Mouse (Mus musculus) small intestine, adult 2 months (tissue): Measurements from ENCODE around the gene 2300002M23Rik. TPM values are rescaled to one million over a fixed set of nuclear protein-coding genes. Genes with fewer than 3 reads are reported as not detected.
A peak's percentile ranks its signal among the peaks of the same experiment; 100 is the strongest.

Experiments
- H3K27ac ChIP-seq: fragments of 200-500 bp; 2 replicates; pipeline ENCODE4 v1.5.1; 2012; ENCODE audit warnings: low read depth, low read length, control low read depth, inconsistent platforms; ENCODE audit not compliant: insufficient read depth
- H3K27me3 ChIP-seq: fragments of 200-500 bp; 2 replicates; pipeline ENCODE4 v1.6.1; 2012; ENCODE audit warnings: mild to moderate bottlenecking, moderate library complexity, low read length, inconsistent platforms; ENCODE audit not compliant: control insufficient read depth, insufficient read depth
- H3K36me3 ChIP-seq: fragments of 200-500 bp; 2 replicates; pipeline ENCODE4 v1.6.1; 2012; ENCODE audit warnings: mild to moderate bottlenecking, low read length, control low read depth, inconsistent platforms; ENCODE audit not compliant: control insufficient read depth, insufficient read depth
- H3K4me1 ChIP-seq: fragments of 200-500 bp; 2 replicates; pipeline ENCODE4 v1.6.1; 2012; ENCODE audit warnings: low read length, inconsistent platforms, mixed read lengths; ENCODE audit not compliant: control insufficient read depth, insufficient read depth, insufficient read length
- H3K4me3 ChIP-seq: fragments of 200-500 bp; 2 replicates; pipeline ENCODE4 v1.5.1; 2012; ENCODE audit warnings: low read depth, mild to moderate bottlenecking, control low read depth, inconsistent platforms, low read length, moderate library complexity
- CTCF ChIP-seq: fragments of 200-500 bp; IDR thresholded peaks from 2 replicates; pipeline ENCODE4 v1.5.1; 2012; ENCODE audit warnings: low read depth, mild to moderate bottlenecking, control low read depth, inconsistent platforms, low read length, moderate library complexity, mixed read lengths; ENCODE audit not compliant: insufficient replicate concordance, insufficient read length; ENCODE audit errors: extremely low read depth
- POLR2A ChIP-seq: fragments of 200-500 bp; IDR thresholded peaks from 2 replicates; pipeline ENCODE4 v1.6.1; 2012; ENCODE audit warnings: low read depth, mild to moderate bottlenecking, control low read depth, inconsistent platforms, low read length, moderate library complexity
- WGBS: fragments of 180-500 bp; shearing (Covaris S2); methylation state at CpG from one replicate; pipeline ENCODE4 v1.1.7; 2018; 5-methylcytosine and 5-hydroxymethylcytosine counted together
- polyA plus RNA-seq: library from polyadenylated mRNA; depleted of rRNA; stranded (reverse); fragments of >200 nt; gene quantifications from 2 replicates; pipeline ENCODE4 v1.2.3, GENCODE M21; 2012

The 2300002M23Rik gene
- polyA plus RNA-seq, 1 experiment = not detected

DNA sequence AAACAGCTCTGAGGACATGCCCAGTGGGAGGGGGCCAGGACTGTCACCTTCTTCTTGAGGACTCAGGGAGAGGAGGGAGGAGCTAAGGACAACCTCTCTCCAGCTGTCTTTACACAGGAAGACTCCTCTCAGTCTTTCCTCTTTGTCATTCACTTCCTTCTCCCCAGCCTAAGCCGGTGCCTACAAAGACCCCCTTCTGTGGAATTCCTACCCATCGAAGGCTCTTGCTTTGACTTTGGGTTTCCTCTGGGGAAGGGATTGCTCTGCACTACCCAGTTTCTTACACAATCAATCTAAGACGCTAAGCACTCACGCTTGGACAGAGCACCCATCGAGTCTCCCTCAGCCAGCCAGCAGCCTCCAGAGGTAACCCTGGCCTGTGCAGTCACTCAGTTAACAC, 18.6 kb upstream of the 2300002M23Rik start:
- Histone ChIP-seq H3K36me3 (no peaks in the 10 kb centered on the region), H3K27me3 (no peaks in the 10 kb centered on the region), H3K4me1 (peaks cover 5% of the 10 kb centered on the region), H3K27ac (0 out of 2 replicates have a peak overlapping the region, but pooled peaks have one; percentile 4), H3K4me3 (no peak overlapping the region)
- WGBS = 43% methylated on average over 5 of the region's 5 CpGs
- TF ChIP-seq CTCF (no peak), POLR2A (no peak)

DNA sequence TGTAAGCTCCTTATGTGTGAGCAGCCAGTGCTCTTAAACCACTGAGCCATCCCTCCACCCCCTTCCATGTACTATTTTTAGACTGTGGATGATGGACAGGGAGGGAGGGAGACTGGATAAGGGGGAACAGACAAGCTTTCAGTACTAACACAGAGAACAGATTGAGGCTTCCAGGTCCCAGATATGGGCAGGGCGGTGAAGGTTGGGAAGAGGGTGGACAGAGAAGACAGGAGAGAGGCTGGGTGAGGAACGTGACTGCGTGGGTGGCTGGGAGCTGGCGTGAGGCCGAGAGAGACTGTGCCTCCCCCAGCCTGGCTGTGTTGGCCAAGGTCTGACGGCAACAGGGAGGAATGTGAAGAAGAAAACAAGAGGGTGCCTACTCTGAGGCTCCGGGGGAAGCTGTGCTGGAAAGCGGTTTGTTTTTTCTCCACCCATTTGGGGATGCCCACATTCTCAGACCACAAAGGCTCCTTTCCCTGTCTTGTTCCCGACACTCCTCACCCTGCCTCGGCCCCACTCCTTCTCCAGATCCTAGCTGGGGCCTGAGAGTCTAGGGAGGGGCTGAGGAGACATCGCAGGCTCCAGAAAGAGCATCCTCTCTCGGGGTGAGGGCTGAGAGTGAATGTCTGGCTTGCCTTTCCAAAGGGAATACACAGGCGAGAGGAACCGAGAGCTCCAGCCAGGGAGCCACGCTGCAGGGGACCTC, 17.7 kb upstream of the 2300002M23Rik start:
- WGBS = 58% methylated on average over 15 of the region's 15 CpGs
- H3K27ac ChIP-seq = peak overlapping the region; percentile 71
- TF ChIP-seq CTCF (no peak), POLR2A (no peak)

DNA sequence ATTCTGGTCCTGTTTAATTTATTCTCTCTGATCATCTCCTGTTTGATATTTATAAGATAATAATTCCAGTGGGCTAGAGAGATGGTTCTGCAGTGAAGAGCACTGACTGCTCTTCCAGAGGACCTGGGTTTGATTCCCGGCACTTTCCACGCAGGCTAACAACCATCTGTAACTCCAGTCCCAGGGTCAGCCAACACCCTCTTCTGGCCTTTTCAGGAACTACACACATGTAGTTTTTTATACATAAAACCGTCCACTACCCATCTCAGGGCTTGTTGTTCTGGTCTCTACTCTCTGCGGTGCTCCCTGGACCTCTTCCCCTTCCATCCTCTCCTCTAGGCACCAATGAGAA, 17.1 kb upstream of the 2300002M23Rik start:
- H3K4me3 ChIP-seq = no peak overlapping the region
- no peaks in the 10 kb centered on the region for H3K36me3 ChIP-seq
- peaks cover 5% of the 10 kb centered on the region for H3K4me1 ChIP-seq
- H3K27ac ChIP-seq = peak overlapping the region; percentile 71
- WGBS = 94% methylated on average over 4 of the region's 4 CpGs
- no peaks in the 10 kb centered on the region for H3K27me3 ChIP-seq
- TF ChIP-seq CTCF (no peak), POLR2A (no peak)

More for the DNA sequence above, 17.7 kb upstream of the 2300002M23Rik start:
- Histone ChIP-seq H3K27me3 (no peaks in the 10 kb centered on the region), H3K36me3 (no peaks in the 10 kb centered on the region), H3K4me1 (peaks cover 5% of the 10 kb centered on the region), H3K4me3 (no peak overlapping the region)

- WGBS = 40% methylated on average over 8 of the region's 8 CpGs
- TF ChIP-seq POLR2A (no peak), CTCF (no peak)
- H3K4me1 ChIP-seq = peaks cover 8% of the 10 kb centered on the region
- H3K27me3 ChIP-seq = no peaks in the 10 kb centered on the region
- no peak overlapping the region for H3K4me3 ChIP-seq
- H3K27ac ChIP-seq = no peak overlapping the region
- no peaks in the 10 kb centered on the region for H3K36me3 ChIP-seq
Observed at GRCm38 (mm10) chr17:35550871-35551270, 16.4 kb upstream of the 2300002M23Rik start.

DNA sequence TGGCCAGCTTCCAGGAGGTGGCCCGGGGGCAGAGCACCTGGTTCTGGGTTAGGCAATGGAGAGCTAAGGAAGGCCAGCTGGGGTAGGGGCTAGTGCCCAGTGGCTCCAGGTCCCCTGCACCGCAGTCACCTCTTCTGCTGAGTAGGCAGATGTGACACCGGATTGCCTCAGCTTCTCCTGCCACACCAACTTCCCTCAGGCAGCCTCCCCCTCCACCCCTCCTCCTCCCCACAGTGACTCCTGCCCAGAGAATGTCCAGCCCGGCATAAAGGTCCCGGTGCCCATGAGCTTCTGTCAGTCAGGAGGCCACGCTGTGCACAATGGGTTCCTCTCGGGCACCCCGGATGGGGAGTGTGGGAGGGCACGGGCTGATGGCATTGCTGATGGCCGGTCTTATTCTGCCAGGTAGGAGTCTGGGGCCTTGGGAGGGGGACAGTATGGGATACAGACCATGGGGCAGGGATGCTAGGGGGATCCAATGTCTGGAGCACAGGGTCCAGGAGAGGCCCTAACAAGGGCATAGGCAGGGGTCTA, 15.3 kb upstream of the 2300002M23Rik start, which contains the start of gene Cdsn:
TSS of gene Cdsn (plus strand) at position 248 of the 534 bp plus-strand sequence.
- H3K27ac ChIP-seq = no peak within 1 kb of the TSS
- peaks cover 16% of the 10 kb centered on the region for H3K4me1 ChIP-seq
- no peak within 1 kb of the TSS for H3K4me3 ChIP-seq
- no peaks in the 10 kb centered on the region for H3K27me3 ChIP-seq
- TF ChIP-seq POLR2A (no peak), CTCF (no peak)
- no peaks in the 10 kb centered on the region for H3K36me3 ChIP-seq
- 92% methylated on average over 10 of the region's 10 CpGs for WGBS

DNA sequence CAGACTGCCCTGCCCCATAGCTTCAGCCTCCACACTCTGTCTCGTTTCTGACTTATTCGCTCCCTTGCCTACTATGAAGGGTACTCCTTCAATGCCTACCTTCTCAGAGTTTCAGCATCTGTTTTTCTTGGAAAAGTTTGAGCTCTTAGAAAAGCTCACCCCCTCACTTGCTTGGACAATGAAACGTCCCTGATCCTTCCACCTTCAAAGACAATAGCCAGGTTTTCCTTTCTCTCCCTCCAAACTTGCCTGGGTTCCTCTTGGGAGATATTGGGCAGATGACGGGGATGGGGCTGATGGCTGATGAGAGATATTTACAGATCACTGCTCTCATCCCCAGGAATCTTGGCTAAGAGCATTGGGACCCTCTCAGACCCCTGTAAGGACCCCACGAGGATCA, 12.9 kb upstream of the 2300002M23Rik start:
- peaks cover 19% of the 10 kb centered on the region for H3K4me1 ChIP-seq
- no peak overlapping the region for H3K27ac ChIP-seq
- no peaks in the 10 kb centered on the region for H3K36me3 ChIP-seq
- no peaks in the 10 kb centered on the region for H3K27me3 ChIP-seq
- no peak overlapping the region for H3K4me3 ChIP-seq
- WGBS = 90% methylated on average over 5 of the region's 5 CpGs
- TF ChIP-seq POLR2A (no peak), CTCF (no peak)

GRCm38 (mm10) chr17:35554761-35555397, 12.4 kb upstream of the 2300002M23Rik start:
- H3K36me3 ChIP-seq = no peaks in the 10 kb centered on the region
- H3K4me1 ChIP-seq = peaks cover 19% of the 10 kb centered on the region
- 93% methylated on average over 18 of the region's 18 CpGs for WGBS
- H3K4me3 ChIP-seq = no peak overlapping the region
- TF ChIP-seq POLR2A (no peak), CTCF (no peak)
- H3K27me3 ChIP-seq = no peaks in the 10 kb centered on the region
- H3K27ac ChIP-seq = no peak overlapping the region
